Mouse (Mus musculus) liver, adult 2 months (tissue): ENCODE measurements around the gene 2900011O08Rik. TPM values are rescaled to one million over a fixed set of nuclear protein-coding genes. Genes with fewer than 3 reads are reported as not detected.

Source experiments
- DNase-seq: peaks from one replicate; pipeline ENCODE4 v3.0.0-alpha.2; 2011; ENCODE audit warnings: low read depth, low spot score; ENCODE audit errors: extremely low read depth
- H3K27ac ChIP-seq: fragments of 200-500 bp; replicated peaks from 2 replicates; pipeline ENCODE4 v1.5.1; 2012; ENCODE audit warnings: low read depth, mild to moderate bottlenecking, control low read depth, inconsistent platforms, low read length; ENCODE audit not compliant: insufficient read depth
- H3K27me3 ChIP-seq: fragments of 200-500 bp; 2 replicates; pipeline ENCODE4 v1.6.1; 2012; ENCODE audit warnings: mild to moderate bottlenecking, moderate library complexity, low read length, inconsistent platforms; ENCODE audit not compliant: control insufficient read depth, insufficient read depth
- H3K36me3 ChIP-seq: fragments of 200-500 bp; 2 replicates; pipeline ENCODE4 v1.6.1; 2012; ENCODE audit warnings: low read length, inconsistent platforms; ENCODE audit not compliant: control insufficient read depth, insufficient read depth
- H3K4me1 ChIP-seq: fragments of 200-500 bp; 2 replicates; pipeline ENCODE4 v1.6.1; 2011; ENCODE audit warnings: low read length; ENCODE audit not compliant: control insufficient read depth, insufficient read depth
- H3K4me3 ChIP-seq: fragments of 200-500 bp; 2 replicates; pipeline ENCODE4 v1.5.1; 2011; ENCODE audit warnings: low read depth, mild to moderate bottlenecking, control low read depth, low read length, moderate library complexity; ENCODE audit not compliant: insufficient read depth
- H3K79me2 ChIP-seq: fragments of 200-500 bp; 2 replicates; pipeline ENCODE4 v1.6.1; 2012; ENCODE audit warnings: inconsistent platforms, mild to moderate bottlenecking, low read length, moderate library complexity; ENCODE audit not compliant: control insufficient read depth, insufficient read depth
- H3K9ac ChIP-seq: fragments of 200-500 bp; 2 replicates; pipeline ENCODE4 v1.6.1; 2012; ENCODE audit warnings: low read depth, mild to moderate bottlenecking, control low read depth, inconsistent platforms, low read length
- CTCF ChIP-seq: fragments of 200-500 bp; IDR thresholded peaks from 2 replicates; pipeline ENCODE4 v1.5.1; 2011; ENCODE audit warnings: low read depth, low read length, control low read depth
- POLR2A ChIP-seq: fragments of 200-500 bp; IDR thresholded peaks from 2 replicates; pipeline ENCODE4 v1.6.1; 2011; ENCODE audit warnings: low read length, control low read depth; ENCODE audit not compliant: insufficient read depth; ENCODE audit errors: extremely low read depth
- WGBS: fragments of 180-500 bp; shearing (Covaris S2); methylation state at CpG from one replicate; pipeline ENCODE4 v1.1.7; 2018; 5-methylcytosine and 5-hydroxymethylcytosine counted together
- polyA plus RNA-seq: library from polyadenylated mRNA; depleted of rRNA; stranded (reverse); fragments of >200 nt; gene quantifications from 2 replicates; pipeline ENCODE4 v1.2.3, GENCODE M21; 2012
- total RNA-seq: library from RNA; depleted of rRNA; stranded (reverse); fragments of >200 nt; gene quantifications from 2 replicates; pipeline ENCODE4 v1.2.3, GENCODE M21; 2014

2900011O08Rik gene
- total and polyA plus RNA-seq, 2 experiments = not detected

DNA sequence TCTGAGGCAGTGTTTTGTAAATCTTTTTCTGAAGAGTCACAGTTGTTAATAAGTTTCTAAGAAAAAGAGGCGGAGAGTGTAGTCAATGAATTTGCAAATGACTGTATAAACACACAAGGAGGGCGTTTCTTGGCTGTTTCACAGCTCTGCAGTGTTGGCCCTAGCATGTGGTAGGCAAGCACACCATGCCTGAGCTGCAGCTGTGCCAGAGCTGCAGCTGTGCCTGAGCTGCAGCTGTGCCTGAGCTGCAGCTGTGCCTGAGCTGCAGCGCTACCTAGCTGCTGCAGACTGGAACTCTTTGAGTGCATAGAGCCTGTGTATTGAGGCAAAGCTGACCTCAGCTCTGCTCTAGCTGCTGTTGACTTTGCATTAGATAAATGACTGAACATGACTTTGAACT lies 17.8 kb downstream of the 2900011O08Rik start:
- no peak overlapping the region for H3K4me3 ChIP-seq
- H3K4me1 ChIP-seq = peaks cover 11% of the 10 kb centered on the region
- H3K27me3 ChIP-seq = no peaks in the 10 kb centered on the region
- peak; percentile 94 for DNase-seq
- WGBS = 10% methylated on average over 3 of the region's 3 CpGs
- no peaks in the 10 kb centered on the region for H3K36me3 ChIP-seq
- no peak overlapping the region for H3K9ac ChIP-seq
- peak overlapping the region; percentile 94 for H3K27ac ChIP-seq
- TF ChIP-seq POLR2A (no peak), CTCF (peak; percentile 58)
- no peaks in the 10 kb centered on the region for H3K79me2 ChIP-seq

DNA sequence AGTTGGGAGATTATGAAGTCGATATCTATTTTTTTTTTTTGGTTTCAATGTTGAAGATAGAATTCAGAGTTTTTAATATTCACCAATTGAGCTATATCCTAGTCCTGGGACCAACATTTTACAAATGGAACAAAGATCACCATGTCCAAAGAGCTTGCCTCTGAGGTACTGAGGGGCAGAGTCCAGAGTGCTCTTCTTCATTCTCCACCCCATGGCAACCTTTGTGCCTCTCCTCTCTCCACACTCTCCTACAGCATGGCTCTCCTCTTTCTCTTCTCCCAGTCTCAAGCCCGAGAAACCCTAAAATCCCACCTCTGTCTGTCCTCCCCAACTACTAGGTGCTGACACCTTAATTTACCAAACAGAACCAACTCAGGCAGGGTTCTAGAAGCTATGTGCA lies 18.3 kb downstream of the 2900011O08Rik start:
- no peaks in the 10 kb centered on the region for H3K79me2 ChIP-seq
- 41% methylated on average over 2 of the region's 2 CpGs for WGBS
- no peaks in the 10 kb centered on the region for H3K36me3 ChIP-seq
- H3K4me3 ChIP-seq = no peak overlapping the region
- H3K27me3 ChIP-seq = no peaks in the 10 kb centered on the region
- peak overlapping the region; percentile 94 for H3K27ac ChIP-seq
- peaks cover 11% of the 10 kb centered on the region for H3K4me1 ChIP-seq
- no peak overlapping the region for H3K9ac ChIP-seq
- TF ChIP-seq CTCF = no peak
- no peak for TF ChIP-seq POLR2A
- peak; percentile 88 for DNase-seq

DNA sequence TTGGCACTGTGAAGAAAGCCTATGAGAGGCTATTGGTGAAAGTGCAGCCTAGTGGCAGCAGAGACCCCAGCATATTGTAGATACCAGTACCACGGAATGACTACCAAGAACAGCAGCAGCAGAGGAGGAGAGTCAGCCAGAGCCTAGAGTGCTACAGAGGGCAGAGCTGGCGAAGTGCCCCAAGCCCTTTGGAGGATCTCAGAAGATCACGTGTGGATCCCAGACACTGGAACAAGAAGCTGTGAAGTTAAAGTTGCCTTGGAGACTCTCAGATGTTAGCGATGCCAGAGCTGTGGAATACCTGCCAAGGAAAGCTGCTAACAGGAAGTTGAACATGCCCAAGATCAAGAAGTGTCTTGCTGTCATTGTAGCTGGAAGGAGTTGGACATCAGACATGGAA lies 18.9 kb downstream of the 2900011O08Rik start:
- peak; percentile 12 for DNase-seq
- Histone ChIP-seq H3K27me3 (no peaks in the 10 kb centered on the region), H3K36me3 (no peaks in the 10 kb centered on the region), H3K4me1 (peaks cover 11% of the 10 kb centered on the region), H3K79me2 (no peaks in the 10 kb centered on the region), H3K27ac (peak overlapping the region; percentile 83), H3K4me3 (no peak overlapping the region), H3K9ac (no peak overlapping the region)
- WGBS = 81% methylated on average over 4 of the region's 4 CpGs
- no peak for TF ChIP-seq CTCF
- no peak for TF ChIP-seq POLR2A

DNA sequence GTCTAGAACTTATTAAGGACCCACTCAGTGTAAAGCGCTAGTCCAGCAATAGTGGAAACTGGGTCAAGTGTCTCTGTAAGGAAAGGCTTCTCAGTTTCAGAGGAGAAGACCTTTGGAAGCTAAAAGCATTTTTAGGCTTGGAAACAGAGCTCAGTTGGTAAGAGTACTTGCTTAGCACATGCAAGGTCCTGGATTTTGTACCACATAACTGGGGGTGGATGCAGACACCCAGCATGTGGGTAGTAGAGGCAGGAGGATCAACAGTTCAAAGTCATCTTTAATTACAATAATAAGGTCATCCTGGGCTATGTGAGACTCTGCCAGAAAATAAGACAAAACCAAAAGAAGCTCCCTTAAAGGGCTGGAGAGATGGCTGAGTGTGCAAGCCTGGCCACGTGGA lies 21.7 kb downstream of the 2900011O08Rik start:
- no peak overlapping the region for H3K27ac ChIP-seq
- no peaks in the 10 kb centered on the region for H3K79me2 ChIP-seq
- no peaks in the 10 kb centered on the region for H3K36me3 ChIP-seq
- 85% methylated on average over 2 of the region's 2 CpGs for WGBS
- no peaks in the 10 kb centered on the region for H3K27me3 ChIP-seq
- TF ChIP-seq POLR2A (no peak), CTCF (no peak)
- H3K4me3 ChIP-seq = no peak overlapping the region
- DNase-seq = no peak
- H3K9ac ChIP-seq = no peak overlapping the region
- peaks cover 9% of the 10 kb centered on the region for H3K4me1 ChIP-seq

DNA sequence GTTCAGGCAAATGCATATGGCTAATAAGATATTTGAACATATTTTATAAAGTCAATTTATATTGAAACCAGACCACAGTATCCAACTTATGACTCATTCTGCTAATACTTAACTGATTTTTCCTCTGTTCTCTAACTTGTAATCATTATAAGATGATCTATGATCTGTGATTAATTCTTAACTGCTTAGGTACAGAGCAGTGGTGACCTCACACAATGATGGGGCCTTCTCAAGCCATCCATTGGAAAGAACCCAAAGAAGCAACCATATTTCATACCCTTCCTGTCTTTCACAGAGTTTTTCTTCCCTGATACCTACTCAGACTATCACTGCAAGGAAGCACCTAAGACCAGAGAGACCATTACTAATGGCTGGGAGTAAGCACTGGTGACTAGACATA lies 22.3 kb downstream of the 2900011O08Rik start:
- H3K27me3 ChIP-seq = no peaks in the 10 kb centered on the region
- H3K36me3 ChIP-seq = no peaks in the 10 kb centered on the region
- H3K9ac ChIP-seq = no peak overlapping the region
- DNase-seq = no peak
- TF ChIP-seq CTCF (no peak), POLR2A (no peak)
- peaks cover 8% of the 10 kb centered on the region for H3K4me1 ChIP-seq
- no peaks in the 10 kb centered on the region for H3K79me2 ChIP-seq
- no peak overlapping the region for H3K4me3 ChIP-seq
- no peak overlapping the region for H3K27ac ChIP-seq

DNA sequence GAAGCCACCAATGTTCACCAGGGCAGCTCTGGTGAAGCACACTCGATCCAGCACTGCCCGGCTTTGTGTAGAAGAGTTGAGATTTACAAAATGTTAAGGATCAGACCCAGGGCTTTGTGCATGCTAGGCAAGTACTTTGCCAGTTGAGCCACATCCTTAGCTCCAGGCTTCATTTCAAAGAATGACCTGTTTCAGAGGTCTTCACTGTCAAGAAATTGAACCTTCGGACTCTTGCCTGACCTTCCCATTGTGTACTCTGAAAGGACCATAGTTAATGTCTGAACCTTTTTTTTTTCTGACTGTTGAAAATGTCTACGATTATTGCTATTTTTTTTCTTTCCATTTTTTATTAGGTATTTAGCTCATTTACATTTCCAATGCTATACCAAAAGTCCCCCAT lies 23.6 kb downstream of the 2900011O08Rik start:
- peak; percentile 46 for DNase-seq
- TF ChIP-seq POLR2A (no peak), CTCF (no peak)
- Histone ChIP-seq H3K79me2 (no peaks in the 10 kb centered on the region), H3K4me1 (peaks cover 4% of the 10 kb centered on the region; the same call in 1 of the 2 replicates), H3K27me3 (no peaks in the 10 kb centered on the region), H3K9ac (no peak overlapping the region), H3K4me3 (no peak overlapping the region), H3K36me3 (no peaks in the 10 kb centered on the region), H3K27ac (no peak overlapping the region)
- 76% methylated on average over 4 of the region's 4 CpGs for WGBS
